Mouse (Mus musculus): ENCODE results near the gene Vti1a. TPM values are rescaled to one million over a fixed set of nuclear protein-coding genes. Genes with fewer than 3 reads are reported as not detected.

The Vti1a gene
- polyA plus RNA-seq, 1 experiment from 2014 or later: 24.2 TPM

DNA sequence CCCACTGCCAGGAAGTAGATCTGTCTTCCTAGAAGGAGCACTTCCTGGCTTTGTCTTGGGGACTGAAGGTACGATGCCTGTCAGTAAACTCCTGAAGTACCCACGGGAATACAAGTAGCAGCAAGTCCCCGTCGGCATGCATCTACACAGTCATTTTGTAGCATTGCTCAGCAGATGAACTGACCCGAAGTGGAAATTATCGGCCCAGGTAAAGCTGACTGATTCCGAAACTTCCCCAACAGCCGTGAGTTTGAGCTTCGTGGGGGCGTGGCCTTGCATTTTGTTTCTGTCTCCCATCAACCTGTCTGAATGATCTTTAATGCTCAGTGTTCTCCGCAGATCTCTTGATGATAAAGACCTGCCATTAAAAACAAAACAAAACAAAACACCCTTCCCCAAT lies 85.5 kb downstream of the Vti1a start:
- Histone ChIP-seq H3K4me3 (ENCODE audit: low read depth, low read length) (no peak overlapping the region), H3K27ac (replicated peaks; ENCODE audit: low read depth, low read length) (no peak overlapping the region), H3K4me2 (ENCODE audit: low read depth, severe bottlenecking) (no peak overlapping the region), H3K9me3 (ENCODE audit: control insufficient read depth, low read length) (no peaks in the 10 kb centered on the region), H3K27me3 (ENCODE audit: control insufficient read depth, insufficient read depth, low read length) (no peaks in the 10 kb centered on the region), H3K9ac (ENCODE audit: low read length) (no peak overlapping the region), H3K36me3 (ENCODE audit: control insufficient read depth, insufficient read depth, low read length) (no peaks in the 10 kb centered on the region), H3K4me1 (ENCODE audit: control insufficient read depth, insufficient read depth, low read length) (no peaks in the 10 kb centered on the region)
- 86% methylated on average over 11 of the region's 11 CpGs for WGBS
- ATAC-seq (ENCODE audit: insufficient number of reproducible peaks, low FRiP score, low TSS enrichment, low read depth) (no peak), DNase-seq (ENCODE audit: low spot score) (no peak)

DNA sequence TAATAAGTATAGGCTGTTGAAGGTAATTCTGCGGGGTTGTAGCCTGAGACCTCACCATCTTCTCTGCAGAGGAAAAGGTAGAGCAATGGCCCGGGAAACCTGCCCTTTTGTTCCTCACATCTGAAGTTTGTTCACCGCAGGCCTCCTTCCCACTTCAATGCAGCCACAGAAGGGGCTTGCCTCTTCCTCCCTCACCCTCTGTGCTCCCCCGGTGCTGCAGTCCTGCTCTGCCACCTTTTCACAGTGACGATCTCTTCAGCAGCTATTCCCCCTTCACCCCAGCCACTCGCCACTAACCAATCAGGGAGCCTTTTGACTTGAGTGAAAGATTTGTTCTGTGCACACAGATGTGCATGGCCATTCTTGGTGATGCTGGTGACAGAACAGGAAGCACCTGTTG lies 92.4 kb downstream of the Vti1a start:
- no peaks in the 10 kb centered on the region for H3K36me3 ChIP-seq (ENCODE audit: control insufficient read depth, insufficient read depth, low read length)
- no peak overlapping the region for H3K27ac ChIP-seq (replicated peaks; ENCODE audit: low read depth, low read length)
- no peaks in the 10 kb centered on the region for H3K27me3 ChIP-seq (ENCODE audit: control insufficient read depth, insufficient read depth, low read length)
- whole genome bisulfite sequencing: 52% methylated on average over 6 of the region's 6 CpGs
- no peak overlapping the region for H3K9ac ChIP-seq (ENCODE audit: low read length)
- no peak overlapping the region for H3K4me3 ChIP-seq (ENCODE audit: low read depth, low read length)
- no peak overlapping the region for H3K4me2 ChIP-seq (ENCODE audit: low read depth, severe bottlenecking)
- no peaks in the 10 kb centered on the region for H3K9me3 ChIP-seq (ENCODE audit: control insufficient read depth, low read length)
- ATAC-seq (ENCODE audit: insufficient number of reproducible peaks, low FRiP score, low TSS enrichment, low read depth) (no peak), DNase-seq (ENCODE audit: low spot score) (no peak)
- H3K4me1 ChIP-seq (ENCODE audit: control insufficient read depth, insufficient read depth, low read length): no peaks in the 10 kb centered on the region

DNA sequence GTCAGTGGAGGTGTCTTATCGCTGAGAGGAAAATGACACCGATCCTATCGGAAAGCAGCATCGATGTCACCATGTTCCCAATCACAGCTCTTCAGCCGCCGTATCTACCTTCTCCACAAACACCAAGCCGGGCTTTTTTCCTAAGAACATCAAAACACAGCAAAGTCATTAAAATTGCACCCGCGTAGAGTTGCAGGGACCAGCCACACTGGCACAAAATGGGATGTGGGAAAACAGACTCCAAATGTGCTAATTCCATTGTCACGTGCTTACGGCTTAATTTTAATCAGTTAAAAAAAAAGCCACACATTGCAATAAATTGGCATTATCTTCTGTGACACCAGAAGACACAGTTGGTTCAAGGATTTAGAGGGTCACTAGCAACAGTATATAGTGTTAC lies 95.3 kb downstream of the Vti1a start:
- Histone ChIP-seq H3K4me2 (ENCODE audit: low read depth, severe bottlenecking) (no peak overlapping the region), H3K9ac (ENCODE audit: low read length) (no peak overlapping the region), H3K27ac (replicated peaks; ENCODE audit: low read depth, low read length) (no peak overlapping the region), H3K4me3 (ENCODE audit: low read depth, low read length) (no peak overlapping the region), H3K27me3 (ENCODE audit: control insufficient read depth, insufficient read depth, low read length) (no peaks in the 10 kb centered on the region), H3K4me1 (ENCODE audit: control insufficient read depth, insufficient read depth, low read length) (no peaks in the 10 kb centered on the region), H3K9me3 (ENCODE audit: control insufficient read depth, low read length) (no peaks in the 10 kb centered on the region), H3K36me3 (ENCODE audit: control insufficient read depth, insufficient read depth, low read length) (no peaks in the 10 kb centered on the region)
- WGBS: 88% methylated on average over 11 of the region's 11 CpGs
- DNase-seq (ENCODE audit: low spot score) (no peak), ATAC-seq (ENCODE audit: insufficient number of reproducible peaks, low FRiP score, low TSS enrichment, low read depth) (no peak)

DNA sequence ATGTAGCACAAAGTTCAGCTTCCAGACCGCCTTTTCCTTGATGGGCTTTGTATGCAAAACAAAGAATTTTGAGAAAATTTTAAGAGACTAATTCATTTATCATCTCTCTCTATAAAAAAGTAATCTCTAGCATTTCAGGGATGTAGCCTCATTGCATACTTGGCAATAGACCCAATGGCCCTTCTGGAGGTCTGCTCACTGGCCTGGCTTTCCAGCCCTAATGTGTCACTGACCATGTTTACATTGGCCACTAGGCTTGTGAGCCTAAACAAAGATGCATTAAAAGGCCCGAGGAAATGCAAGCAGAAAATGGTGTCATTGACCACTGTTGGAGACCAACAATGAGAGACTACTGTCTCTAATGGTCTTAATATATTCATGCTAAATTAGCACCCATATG lies 95.8 kb downstream of the Vti1a start:
- no peak overlapping the region for H3K4me3 ChIP-seq (ENCODE audit: low read depth, low read length)
- no peaks in the 10 kb centered on the region for H3K36me3 ChIP-seq (ENCODE audit: control insufficient read depth, insufficient read depth, low read length)
- H3K9me3 ChIP-seq (ENCODE audit: control insufficient read depth, low read length): no peaks in the 10 kb centered on the region
- 65% methylated on average over 2 of the region's 2 CpGs for WGBS
- H3K4me2 ChIP-seq (ENCODE audit: low read depth, severe bottlenecking): no peak overlapping the region
- no peak overlapping the region for H3K27ac ChIP-seq (replicated peaks; ENCODE audit: low read depth, low read length)
- DNase-seq (ENCODE audit: low spot score) (peak; percentile 9), ATAC-seq (ENCODE audit: insufficient number of reproducible peaks, low FRiP score, low TSS enrichment, low read depth) (no peak)
- H3K4me1 ChIP-seq (ENCODE audit: control insufficient read depth, insufficient read depth, low read length): no peaks in the 10 kb centered on the region
- H3K27me3 ChIP-seq (ENCODE audit: control insufficient read depth, insufficient read depth, low read length): no peaks in the 10 kb centered on the region
- no peak overlapping the region for H3K9ac ChIP-seq (ENCODE audit: low read length)

DNA sequence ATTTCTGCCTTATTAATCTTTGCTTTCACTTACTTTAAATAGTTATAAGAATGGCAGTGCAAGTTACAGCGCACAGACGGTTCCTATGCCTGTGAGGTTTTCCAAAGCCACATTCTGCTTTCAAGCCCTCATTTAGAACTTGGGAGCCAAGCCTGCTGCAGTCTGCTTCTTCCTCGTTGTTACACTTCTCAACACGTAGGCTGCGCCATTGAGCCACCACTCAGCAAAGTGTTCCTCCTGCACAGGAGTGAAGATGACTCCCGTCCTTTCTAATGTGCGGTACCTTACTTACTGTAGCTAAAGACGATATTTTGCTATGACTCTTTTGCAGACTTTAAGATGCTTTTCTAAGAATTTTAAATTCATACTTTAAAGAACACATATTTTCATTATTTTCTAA lies 98.0 kb downstream of the Vti1a start:
- ATAC-seq (ENCODE audit: insufficient number of reproducible peaks, low FRiP score, low TSS enrichment, low read depth) (no peak), DNase-seq (ENCODE audit: low spot score) (peak; percentile 71)
- H3K9ac ChIP-seq (ENCODE audit: low read length): no peak overlapping the region
- H3K27me3 ChIP-seq (ENCODE audit: control insufficient read depth, insufficient read depth, low read length): no peaks in the 10 kb centered on the region
- 49% methylated on average over 8 of the region's 8 CpGs for WGBS
- no peaks in the 10 kb centered on the region for H3K4me1 ChIP-seq (ENCODE audit: control insufficient read depth, insufficient read depth, low read length)
- H3K27ac ChIP-seq (replicated peaks; ENCODE audit: low read depth, low read length): no peak overlapping the region
- H3K4me3 ChIP-seq (ENCODE audit: low read depth, low read length): no peak overlapping the region
- H3K9me3 ChIP-seq (ENCODE audit: control insufficient read depth, low read length): 0 out of 2 replicates have a peak, but pooled peaks cover 5% of the 10 kb centered on the region
- H3K4me2 ChIP-seq (ENCODE audit: low read depth, severe bottlenecking): no peak overlapping the region
- no peaks in the 10 kb centered on the region for H3K36me3 ChIP-seq (ENCODE audit: control insufficient read depth, insufficient read depth, low read length)

- Histone ChIP-seq H3K4me1 (ENCODE audit: control insufficient read depth, insufficient read depth, low read length) (0 out of 2 replicates have a peak, but pooled peaks cover 5% of the 10 kb centered on the region), H3K27me3 (ENCODE audit: control insufficient read depth, insufficient read depth, low read length) (no peaks in the 10 kb centered on the region), H3K4me2 (ENCODE audit: low read depth, severe bottlenecking) (no peak overlapping the region), H3K9ac (ENCODE audit: low read length) (no peak overlapping the region), H3K36me3 (ENCODE audit: control insufficient read depth, insufficient read depth, low read length) (no peaks in the 10 kb centered on the region), H3K4me3 (ENCODE audit: low read depth, low read length) (no peak overlapping the region), H3K27ac (replicated peaks; ENCODE audit: low read depth, low read length) (no peak overlapping the region), H3K9me3 (ENCODE audit: control insufficient read depth, low read length) (0 out of 2 replicates have a peak, but pooled peaks cover 5% of the 10 kb centered on the region)
- 61% methylated on average over 3 of the region's 3 CpGs for WGBS
- no peak for ATAC-seq (ENCODE audit: insufficient number of reproducible peaks, low FRiP score, low TSS enrichment, low read depth)
- no peak for DNase-seq (ENCODE audit: low spot score)
Measured at GRCm38 (mm10) chr19:55418756-55419155, 102.7 kb downstream of the Vti1a start.

DNA sequence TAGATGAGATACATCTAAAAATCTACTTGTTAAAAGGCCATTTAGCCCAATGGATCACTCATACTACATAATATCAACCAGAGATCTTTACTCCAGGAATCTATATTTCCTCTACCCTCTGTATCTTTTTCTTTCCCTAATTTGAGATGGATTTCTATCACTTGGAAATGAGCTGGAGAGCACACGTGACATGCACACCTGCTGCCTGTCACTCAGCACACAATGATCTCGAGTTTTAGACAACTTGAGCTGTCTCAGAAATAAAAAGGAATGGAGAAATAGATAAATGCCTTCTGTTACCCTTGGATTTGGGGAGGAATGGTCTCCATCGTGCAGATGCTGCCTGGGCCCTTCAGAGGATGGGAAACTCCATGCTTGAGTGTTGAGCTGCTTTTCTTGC lies 103.9 kb downstream of the Vti1a start:
- H3K4me2 ChIP-seq (ENCODE audit: low read depth, severe bottlenecking): no peak overlapping the region
- no peaks in the 10 kb centered on the region for H3K27me3 ChIP-seq (ENCODE audit: control insufficient read depth, insufficient read depth, low read length)
- 0 out of 2 replicates have a peak, but pooled peaks cover 5% of the 10 kb centered on the region for H3K9me3 ChIP-seq (ENCODE audit: control insufficient read depth, low read length)
- 83% methylated on average over 3 of the region's 3 CpGs for whole genome bisulfite sequencing
- ATAC-seq (ENCODE audit: insufficient number of reproducible peaks, low FRiP score, low TSS enrichment, low read depth): no peak
- no peak overlapping the region for H3K9ac ChIP-seq (ENCODE audit: low read length)
- H3K36me3 ChIP-seq (ENCODE audit: control insufficient read depth, insufficient read depth, low read length): no peaks in the 10 kb centered on the region
- no peak overlapping the region for H3K27ac ChIP-seq (replicated peaks; ENCODE audit: low read depth, low read length)
- no peak overlapping the region for H3K4me3 ChIP-seq (ENCODE audit: low read depth, low read length)
- H3K4me1 ChIP-seq (ENCODE audit: control insufficient read depth, insufficient read depth, low read length): 0 out of 2 replicates have a peak, but pooled peaks cover 5% of the 10 kb centered on the region
- DNase-seq (ENCODE audit: low spot score): no peak

- Histone ChIP-seq H3K4me2 (ENCODE audit: low read depth, severe bottlenecking) (no peak overlapping the region), H3K4me3 (ENCODE audit: low read depth, low read length) (no peak overlapping the region), H3K27ac (replicated peaks; ENCODE audit: low read depth, low read length) (no peak overlapping the region), H3K9ac (ENCODE audit: low read length) (no peak overlapping the region), H3K4me1 (ENCODE audit: control insufficient read depth, insufficient read depth, low read length) (0 out of 2 replicates have a peak, but pooled peaks cover 7% of the 10 kb centered on the region), H3K9me3 (ENCODE audit: control insufficient read depth, low read length) (0 out of 2 replicates have a peak, but pooled peaks cover 5% of the 10 kb centered on the region), H3K36me3 (ENCODE audit: control insufficient read depth, insufficient read depth, low read length) (no peaks in the 10 kb centered on the region), H3K27me3 (ENCODE audit: control insufficient read depth, insufficient read depth, low read length) (no peaks in the 10 kb centered on the region)
- 84% methylated on average over 5 of the region's 5 CpGs for WGBS
- DNase-seq (ENCODE audit: low spot score) (no peak), ATAC-seq (ENCODE audit: insufficient number of reproducible peaks, low FRiP score, low TSS enrichment, low read depth) (no peak)
Measured at GRCm38 (mm10) chr19:55421816-55422215, 105.7 kb downstream of the Vti1a start.
